Mouse (Mus musculus): ENCODE measurements around the gene C130026I21Rik. TPM values are rescaled to one million over a fixed set of nuclear protein-coding genes. Genes with fewer than 3 reads are reported as not detected.

C130026I21Rik gene
- polyA plus RNA-seq, 1 experiment from 2014 or later, result not detected

- no peaks in the 10 kb centered on the region for H3K36me3 ChIP-seq (ENCODE audit: control insufficient read depth, insufficient read depth, low read length)
- no peak overlapping the region for H3K4me3 ChIP-seq (ENCODE audit: low read depth, low read length)
- H3K9ac ChIP-seq (replicated peaks; ENCODE audit: low read depth, low read length), result no peak overlapping the region
- no peaks in the 10 kb centered on the region for H3K27me3 ChIP-seq (ENCODE audit: control insufficient read depth, insufficient read depth, low read length)
- no peak overlapping the region for H3K27ac ChIP-seq (ENCODE audit: low read length)
- ATAC-seq (ENCODE audit: insufficient number of reproducible peaks, insufficient read depth, low FRiP score, low read depth), result no peak
- H3K4me2 ChIP-seq (replicated peaks; ENCODE audit: low read depth, low read length), result no peak overlapping the region
- H3K9me3 ChIP-seq (ENCODE audit: control insufficient read depth, low read depth, low read length), result no peaks in the 10 kb centered on the region
- no peaks in the 10 kb centered on the region for H3K4me1 ChIP-seq (ENCODE audit: control insufficient read depth, insufficient read depth, low read length)
- 68% methylated on average over 10 of the region's 10 CpGs for WGBS
Observed at GRCm38 (mm10) chr1:84952456-84953181, 317.7 kb downstream of the C130026I21Rik start.

GRCm38 (mm10) chr1:84951566-84951965 is 318.8 kb downstream of the C130026I21Rik start:
- no peaks in the 10 kb centered on the region for H3K36me3 ChIP-seq (ENCODE audit: control insufficient read depth, insufficient read depth, low read length)
- H3K4me1 ChIP-seq (ENCODE audit: control insufficient read depth, insufficient read depth, low read length), result no peaks in the 10 kb centered on the region
- no peak overlapping the region for H3K4me2 ChIP-seq (replicated peaks; ENCODE audit: low read depth, low read length)
- H3K27ac ChIP-seq (ENCODE audit: low read length), result no peak overlapping the region
- WGBS, result 84% methylated on average over 3 of the region's 3 CpGs
- ATAC-seq (ENCODE audit: insufficient number of reproducible peaks, insufficient read depth, low FRiP score, low read depth), result no peak
- H3K9ac ChIP-seq (replicated peaks; ENCODE audit: low read depth, low read length), result no peak overlapping the region
- H3K4me3 ChIP-seq (ENCODE audit: low read depth, low read length), result no peak overlapping the region
- no peaks in the 10 kb centered on the region for H3K9me3 ChIP-seq (ENCODE audit: control insufficient read depth, low read depth, low read length)
- no peaks in the 10 kb centered on the region for H3K27me3 ChIP-seq (ENCODE audit: control insufficient read depth, insufficient read depth, low read length)

- H3K4me3 ChIP-seq (ENCODE audit: low read depth, low read length), result no peak overlapping the region
Observed at GRCm38 (mm10) chr1:84947390-84947789, 323.0 kb downstream of the C130026I21Rik start.

GRCm38 (mm10) chr1:84945950-84946349 is 324.4 kb downstream of the C130026I21Rik start:
- ATAC-seq (ENCODE audit: insufficient number of reproducible peaks, insufficient read depth, low FRiP score, low read depth), result no peak
- no peaks in the 10 kb centered on the region for H3K9me3 ChIP-seq (ENCODE audit: control insufficient read depth, low read depth, low read length)
- H3K4me1 ChIP-seq (ENCODE audit: control insufficient read depth, insufficient read depth, low read length), result no peaks in the 10 kb centered on the region
- no peak overlapping the region for H3K9ac ChIP-seq (replicated peaks; ENCODE audit: low read depth, low read length)
- H3K4me3 ChIP-seq (ENCODE audit: low read depth, low read length), result no peak overlapping the region
- no peak overlapping the region for H3K27ac ChIP-seq (ENCODE audit: low read length)
- no peak overlapping the region for H3K4me2 ChIP-seq (replicated peaks; ENCODE audit: low read depth, low read length)
- 72% methylated on average over 3 of the region's 3 CpGs for WGBS
- H3K36me3 ChIP-seq (ENCODE audit: control insufficient read depth, insufficient read depth, low read length), result no peaks in the 10 kb centered on the region
- no peaks in the 10 kb centered on the region for H3K27me3 ChIP-seq (ENCODE audit: control insufficient read depth, insufficient read depth, low read length)

More at GRCm38 (mm10) chr1:84947390-84947789, 323.0 kb downstream of the C130026I21Rik start:
- Histone ChIP-seq H3K27ac (ENCODE audit: low read length) (no peak overlapping the region), H3K36me3 (ENCODE audit: control insufficient read depth, insufficient read depth, low read length) (no peaks in the 10 kb centered on the region), H3K9ac (replicated peaks; ENCODE audit: low read depth, low read length) (no peak overlapping the region), H3K4me2 (replicated peaks; ENCODE audit: low read depth, low read length) (no peak overlapping the region), H3K4me1 (ENCODE audit: control insufficient read depth, insufficient read depth, low read length) (no peaks in the 10 kb centered on the region), H3K9me3 (ENCODE audit: control insufficient read depth, low read depth, low read length) (no peaks in the 10 kb centered on the region), H3K27me3 (ENCODE audit: control insufficient read depth, insufficient read depth, low read length) (no peaks in the 10 kb centered on the region)
- WGBS, result 75% methylated on average over 2 of the region's 2 CpGs
- ATAC-seq (ENCODE audit: insufficient number of reproducible peaks, insufficient read depth, low FRiP score, low read depth), result no peak

- Histone ChIP-seq H3K4me1 (ENCODE audit: control insufficient read depth, insufficient read depth, low read length) (no peaks in the 10 kb centered on the region), H3K36me3 (ENCODE audit: control insufficient read depth, insufficient read depth, low read length) (no peaks in the 10 kb centered on the region), H3K27me3 (ENCODE audit: control insufficient read depth, insufficient read depth, low read length) (no peaks in the 10 kb centered on the region), H3K4me3 (ENCODE audit: low read depth, low read length) (no peak overlapping the region), H3K4me2 (replicated peaks; ENCODE audit: low read depth, low read length) (no peak overlapping the region), H3K9me3 (ENCODE audit: control insufficient read depth, low read depth, low read length) (no peaks in the 10 kb centered on the region), H3K27ac (ENCODE audit: low read length) (no peak overlapping the region), H3K9ac (replicated peaks; ENCODE audit: low read depth, low read length) (no peak overlapping the region)
- no peak for ATAC-seq (ENCODE audit: insufficient number of reproducible peaks, insufficient read depth, low FRiP score, low read depth)
- WGBS, result 94% methylated on average over 4 of the region's 4 CpGs
Observed at GRCm38 (mm10) chr1:84943549-84943948, 326.8 kb downstream of the C130026I21Rik start.

Small RNA genes lying within 50 kb of the gene (microRNA-seq; reads per million reads assigned to microRNA genes)
- not detected for gene Gm27907

Other genes starting within 250 kb of the C130026I21Rik start
- gene Gm10553, start 170.4 kb downstream of the C130026I21Rik start, polyA plus RNA-seq (2014; fragmentation: Nextera tagmentation; extraction: Ambion mirVana), result not detected in 2 replicates
- not detected in 2 replicates for gene A530032D15Rik, start 160.7 kb downstream of the C130026I21Rik start, polyA plus RNA-seq (2014; fragmentation: Nextera tagmentation; extraction: Ambion mirVana)

All from stomach, embryonic 14.5 days (tissue).